In genomic region chr7:12880497-12880896, GRCm38 (mm10) we compare ENCODE assay signal across 8 mouse cellular contexts. TPM values are rescaled to one million over a fixed set of nuclear protein-coding genes. Genes with fewer than 3 reads are reported as not detected.
DNase-seq lines count a peak whose midpoint lies in the region; ATAC-seq and TF ChIP-seq lines count a peak whose summit lies in the region.
"Not testable (repeated sequence)": the region's sequence is repeated elsewhere in the genome, so short reads cannot be mapped to it uniquely, and the experiment has no call there.

No protein-coding gene starts in this region.

- intact Hi-C loops in gastrocnemius, adult 2 months (cut with DNase I), result loop anchor here (5.0 kb wide), 1 partner anchor 43 kb away; no protein-coding TSS in a partner anchor

- not testable (repeated sequence) for H3K4me1 ChIP-seq in ES-E14 (ENCODE audit: control insufficient read depth in 2 of 2, insufficient read depth in 2 of 2, low read length in 2 of 2, poor library complexity in 1 of 2); midbrain, embryonic 11.5 days (ENCODE audit: control insufficient read depth, insufficient read depth, low read length); olfactory bulb, adult 2 months (ENCODE audit: control insufficient read depth, insufficient read depth, low read length)
- peaks cover 12% of the 10 kb centered on the region for H3K4me1 ChIP-seq in embryonic facial prominence, embryonic 13.5 days
- peaks cover 23% of the 10 kb centered on the region for H3K4me1 ChIP-seq in hindbrain, embryonic 13.5 days (replicated peaks)
- H3K4me1 ChIP-seq in kidney, embryonic 16.5 days (ENCODE audit: insufficient read depth, low read length), result peaks cover 11% of the 10 kb centered on the region
- peaks cover 20% of the 10 kb centered on the region for H3K4me1 ChIP-seq in liver, embryonic 13.5 days (replicated peaks)

- not testable (repeated sequence) for TF ChIP-seq POLR2A in olfactory bulb, adult 2 months (IDR thresholded peaks at IDR 0.05; ENCODE audit: insufficient read depth, low read depth, low read length)

- 40% methylated on average over 8 of the region's 8 CpGs for WGBS in embryonic facial prominence, embryonic 13.5 days
- WGBS in hindbrain, embryonic 13.5 days, result 49% methylated on average over 8 of the region's 8 CpGs
- WGBS in kidney, embryonic 16.5 days, result 38% methylated on average over 8 of the region's 8 CpGs
- WGBS in liver, embryonic 13.5 days (ENCODE audit: insufficient replicate concordance), result 39% methylated on average over 8 of the region's 8 CpGs
- 43% methylated on average over 8 of the region's 8 CpGs for WGBS in midbrain, embryonic 11.5 days
- 28% methylated on average over 8 of the region's 8 CpGs for WGBS in olfactory bulb, adult 2 months

- not testable (repeated sequence) for H3K27me3 ChIP-seq in embryonic facial prominence, embryonic 13.5 days; hindbrain, embryonic 13.5 days; kidney, embryonic 16.5 days (ENCODE audit: insufficient read depth, low read length); liver, embryonic 13.5 days; midbrain, embryonic 11.5 days (ENCODE audit: control insufficient read depth, insufficient read depth, low read length)

- not testable (repeated sequence) for ATAC-seq in embryonic facial prominence, embryonic 13.5 days (ENCODE audit: insufficient number of reproducible peaks, insufficient read depth, low FRiP score, low TSS enrichment, low read depth); liver, embryonic 13.5 days (ENCODE audit: low read depth)
- peak; percentile 44 for ATAC-seq in hindbrain, embryonic 13.5 days (ENCODE audit: low FRiP score)
- peak; percentile 4; the same call in 1 of the 2 replicates for ATAC-seq in kidney, embryonic 16.5 days (ENCODE audit: low FRiP score, low TSS enrichment)
- ATAC-seq in midbrain, embryonic 11.5 days (ENCODE audit: low FRiP score), result peak; percentile 36

- not testable (repeated sequence) for H3K27ac ChIP-seq in ES-E14 (ENCODE audit: insufficient read depth, low read depth, low read length, poor library complexity, severe bottlenecking); embryonic facial prominence, embryonic 13.5 days; kidney, embryonic 16.5 days (ENCODE audit: low read length); liver, embryonic 13.5 days; midbrain, embryonic 11.5 days (ENCODE audit: low read depth, low read length)
- H3K27ac ChIP-seq in gastrocnemius, adult 2 months, result peak overlapping the region; percentile 86
- H3K27ac ChIP-seq in hindbrain, embryonic 13.5 days, result peak overlapping the region; percentile 49; the same call in 1 of the 2 replicates
- peak overlapping the region; percentile 52; the same call in 1 of the 2 replicates for H3K27ac ChIP-seq in olfactory bulb, adult 2 months (ENCODE audit: insufficient read depth, low read depth, low read length)

- H3K4me3 ChIP-seq in ES-E14 (ENCODE audit: insufficient read depth in 1 of 2, low read depth in 1 of 2, low read length in 2 of 2, poor library complexity in 1 of 2, severe bottlenecking in 1 of 2), result peak overlapping the region; percentile 55 to 92
- H3K4me3 ChIP-seq in embryonic facial prominence, embryonic 13.5 days, result peak overlapping the region; percentile 82
- peak overlapping the region; percentile 96 for H3K4me3 ChIP-seq in gastrocnemius, adult 2 months
- H3K4me3 ChIP-seq in hindbrain, embryonic 13.5 days, result peak overlapping the region; percentile 77
- H3K4me3 ChIP-seq in kidney, embryonic 16.5 days (ENCODE audit: low read length), result peak overlapping the region; percentile 77
- H3K4me3 ChIP-seq in liver, embryonic 13.5 days (replicated peaks), result peak overlapping the region; percentile 75
- H3K4me3 ChIP-seq in midbrain, embryonic 11.5 days (ENCODE audit: low read depth, low read length), result peak overlapping the region; percentile 79
- H3K4me3 ChIP-seq in olfactory bulb, adult 2 months (ENCODE audit: insufficient read depth, low read depth, low read length), result peak overlapping the region; percentile 85

- not testable (repeated sequence) for H3K9me3 ChIP-seq in ES-E14 (ENCODE audit: control insufficient read depth, insufficient read depth, low read depth, low read length); embryonic facial prominence, embryonic 13.5 days; hindbrain, embryonic 13.5 days; kidney, embryonic 16.5 days (ENCODE audit: low read length); liver, embryonic 13.5 days (replicated peaks); midbrain, embryonic 11.5 days (ENCODE audit: control insufficient read depth, low read length)

- H3K36me3 ChIP-seq in ES-E14 (ENCODE audit: control insufficient read depth, insufficient read depth, low read length, poor library complexity, severe bottlenecking); liver, embryonic 13.5 days; midbrain, embryonic 11.5 days (ENCODE audit: control insufficient read depth, insufficient read depth, low read length): not testable (repeated sequence)
- peaks cover 13% of the 10 kb centered on the region for H3K36me3 ChIP-seq in embryonic facial prominence, embryonic 13.5 days
- peaks cover 12% of the 10 kb centered on the region for H3K36me3 ChIP-seq in hindbrain, embryonic 13.5 days
- peaks cover 12% of the 10 kb centered on the region for H3K36me3 ChIP-seq in kidney, embryonic 16.5 days (ENCODE audit: insufficient read depth, low read length)

- in situ Hi-C loops in ES-E14 (cut with MboI; ENCODE audit: low sequenced_read_pairs in 2 of 2, unreplicated experiment in 2 of 2), result not testable (repeated sequence)

- peak overlapping the region; percentile 85 for H3K4me2 ChIP-seq in embryonic facial prominence, embryonic 13.5 days
- peak overlapping the region; percentile 83 for H3K4me2 ChIP-seq in hindbrain, embryonic 13.5 days
- peak overlapping the region; percentile 78 for H3K4me2 ChIP-seq in kidney, embryonic 16.5 days (replicated peaks; ENCODE audit: low read depth, low read length)
- peak overlapping the region; percentile 88 for H3K4me2 ChIP-seq in liver, embryonic 13.5 days
- peak overlapping the region; percentile 63 for H3K4me2 ChIP-seq in midbrain, embryonic 11.5 days

- peak overlapping the region; percentile 58; the same call in 1 of the 2 replicates for H3K9ac ChIP-seq in ES-E14 (ENCODE audit: insufficient read depth, low read depth, low read length, poor library complexity, severe bottlenecking)
- H3K9ac ChIP-seq in embryonic facial prominence, embryonic 13.5 days, result 0 out of 2 replicates have a peak overlapping the region, but pooled peaks have one; percentile 54
- H3K9ac ChIP-seq in hindbrain, embryonic 13.5 days, result peak overlapping the region; percentile 92
- H3K9ac ChIP-seq in kidney, embryonic 16.5 days (replicated peaks; ENCODE audit: low read length), result 0 out of 2 replicates have a peak overlapping the region, but pooled peaks have one; percentile 49
- H3K9ac ChIP-seq in liver, embryonic 13.5 days, result peak overlapping the region; percentile 79; the same call in 1 of the 2 replicates
- H3K9ac ChIP-seq in midbrain, embryonic 11.5 days (ENCODE audit: low read length), result peak overlapping the region; percentile 83

- DNase-seq in ES-E14 (ENCODE audit: low read depth, low spot score); gastrocnemius, adult 2 months; liver, embryonic 13.5 days; midbrain, embryonic 11.5 days (ENCODE audit: low spot score, missing footprints): not testable (repeated sequence)

- not testable (repeated sequence) for TF ChIP-seq CTCF in gastrocnemius, adult 2 months (IDR thresholded peaks at IDR 0.05); olfactory bulb, adult 2 months (IDR thresholded peaks at IDR 0.05; ENCODE audit: insufficient read depth, low read depth, low read length)

RNA-seq across cellular contexts. Expression of gene Zfp128, which starts 0.5 kb away (rescaled TPM):
- total RNA-seq in ES-E14 (2012; rRNA removed), result 1.4 and 1.8 TPM in 2 replicates
- 5.5 and 5.9 TPM in 2 replicates for polyA plus RNA-seq in embryonic facial prominence, embryonic 13.5 days (2015; fragmentation: Nextera tagmentation; extraction: Ambion mirVana)
- total RNA-seq in gastrocnemius, adult 2 months (2021), result 1 to 10 TPM; 2.2 to 2.3 TPM
- 7.0 and 7.3 TPM in 2 replicates for polyA plus RNA-seq in hindbrain, embryonic 13.5 days (2015; fragmentation: Nextera tagmentation; extraction: Ambion mirVana)
- 4.2 and 5.0 TPM in 2 replicates for polyA plus RNA-seq in kidney, embryonic 16.5 days (2015; fragmentation: Nextera tagmentation; extraction: Ambion mirVana)
- polyA plus RNA-seq in liver, embryonic 13.5 days (2015; fragmentation: Nextera tagmentation; extraction: Ambion mirVana), result 0.66 TPM in 2 replicates
- polyA plus RNA-seq in midbrain, embryonic 11.5 days (2014; fragmentation: Nextera tagmentation; extraction: Ambion mirVana), result 5.3 and 6.3 TPM in 2 replicates
- not detected in 2 replicates for polyA plus RNA-seq in olfactory bulb, adult 2 months (2012; ENCODE audit: insufficient read depth, insufficient read length, low replicate concordance, missing spikeins)

RNA-seq across cellular contexts. Expression of gene Zscan22, which starts 17.1 kb away (rescaled TPM):
- 5.1 and 5.7 TPM in 2 replicates for total RNA-seq in ES-E14 (2012; rRNA removed)
- polyA plus RNA-seq in embryonic facial prominence, embryonic 13.5 days (2015; fragmentation: Nextera tagmentation; extraction: Ambion mirVana), result 19.4 and 20.5 TPM in 2 replicates
- 1 to 10 TPM; 3.7 to 4.4 TPM for total RNA-seq in gastrocnemius, adult 2 months (2021)
- polyA plus RNA-seq in hindbrain, embryonic 13.5 days (2015; fragmentation: Nextera tagmentation; extraction: Ambion mirVana), result 10.6 and 10.9 TPM in 2 replicates
- polyA plus RNA-seq in kidney, embryonic 16.5 days (2015; fragmentation: Nextera tagmentation; extraction: Ambion mirVana), result 20.4 and 22.0 TPM in 2 replicates
- 4.6 and 5.5 TPM in 2 replicates for polyA plus RNA-seq in liver, embryonic 13.5 days (2015; fragmentation: Nextera tagmentation; extraction: Ambion mirVana)
- 19.6 and 21.7 TPM in 2 replicates for polyA plus RNA-seq in midbrain, embryonic 11.5 days (2014; fragmentation: Nextera tagmentation; extraction: Ambion mirVana)
- polyA plus RNA-seq in olfactory bulb, adult 2 months (2012; ENCODE audit: insufficient read depth, insufficient read length, low replicate concordance, missing spikeins), result not detected in 2 replicates

RNA-seq across cellular contexts. Expression of gene Rps5, which starts 41.6 kb away (rescaled TPM):
- 3,358 and 4,390 TPM in 2 replicates for total RNA-seq in ES-E14 (2012; rRNA removed)
- polyA plus RNA-seq in embryonic facial prominence, embryonic 13.5 days (2015; fragmentation: Nextera tagmentation; extraction: Ambion mirVana), result 1,116 and 1,158 TPM in 2 replicates
- 100 to 1,000 TPM; 574 to 617 TPM for total RNA-seq in gastrocnemius, adult 2 months (2021)
- polyA plus RNA-seq in hindbrain, embryonic 13.5 days (2015; fragmentation: Nextera tagmentation; extraction: Ambion mirVana), result 661 and 665 TPM in 2 replicates
- 983 and 1,044 TPM in 2 replicates for polyA plus RNA-seq in kidney, embryonic 16.5 days (2015; fragmentation: Nextera tagmentation; extraction: Ambion mirVana)
- polyA plus RNA-seq in liver, embryonic 13.5 days (2015; fragmentation: Nextera tagmentation; extraction: Ambion mirVana), result 724 and 893 TPM in 2 replicates
- 788 and 866 TPM in 2 replicates for polyA plus RNA-seq in midbrain, embryonic 11.5 days (2014; fragmentation: Nextera tagmentation; extraction: Ambion mirVana)
- 651 TPM in 1 of 2 replicates, not detected in the other for polyA plus RNA-seq in olfactory bulb, adult 2 months (2012; ENCODE audit: insufficient read depth, insufficient read length, low replicate concordance, missing spikeins)

RNA-seq across cellular contexts. Expression of gene Zfp110, which starts 45.9 kb away (rescaled TPM):
- total RNA-seq in ES-E14 (2012; rRNA removed), result 53.9 and 65.9 TPM in 2 replicates
- polyA plus RNA-seq in embryonic facial prominence, embryonic 13.5 days (2015; fragmentation: Nextera tagmentation; extraction: Ambion mirVana), result 33.9 and 42.5 TPM in 2 replicates
- 10 to 100 TPM; 11.4 to 13.2 TPM for total RNA-seq in gastrocnemius, adult 2 months (2021)
- polyA plus RNA-seq in hindbrain, embryonic 13.5 days (2015; fragmentation: Nextera tagmentation; extraction: Ambion mirVana), result 28.9 and 33.3 TPM in 2 replicates
- 36.0 and 38.8 TPM in 2 replicates for polyA plus RNA-seq in kidney, embryonic 16.5 days (2015; fragmentation: Nextera tagmentation; extraction: Ambion mirVana)
- polyA plus RNA-seq in liver, embryonic 13.5 days (2015; fragmentation: Nextera tagmentation; extraction: Ambion mirVana), result 11.7 and 14.0 TPM in 2 replicates
- polyA plus RNA-seq in midbrain, embryonic 11.5 days (2014; fragmentation: Nextera tagmentation; extraction: Ambion mirVana), result 28.9 and 32.3 TPM in 2 replicates
- polyA plus RNA-seq in olfactory bulb, adult 2 months (2012; ENCODE audit: insufficient read depth, insufficient read length, low replicate concordance, missing spikeins), result not detected in 2 replicates

RNA-seq across cellular contexts. Expression of gene Rnf225, which starts 46.7 kb away (rescaled TPM):
- 4.4 and 6.9 TPM in 2 replicates for total RNA-seq in ES-E14 (2012; rRNA removed)
- polyA plus RNA-seq in embryonic facial prominence, embryonic 13.5 days (2015; fragmentation: Nextera tagmentation; extraction: Ambion mirVana), result 0.66 and 1.1 TPM in 2 replicates
- total RNA-seq in gastrocnemius, adult 2 months (2021), result under 1 TPM; 0.31 to 0.81 TPM
- polyA plus RNA-seq in hindbrain, embryonic 13.5 days (2015; fragmentation: Nextera tagmentation; extraction: Ambion mirVana), result 0.70 TPM in 2 replicates
- 0.46 and 0.60 TPM in 2 replicates for polyA plus RNA-seq in kidney, embryonic 16.5 days (2015; fragmentation: Nextera tagmentation; extraction: Ambion mirVana)
- polyA plus RNA-seq in liver, embryonic 13.5 days (2015; fragmentation: Nextera tagmentation; extraction: Ambion mirVana), result 0.16 and 0.24 TPM in 2 replicates
- 0.55 and 0.59 TPM in 2 replicates for polyA plus RNA-seq in midbrain, embryonic 11.5 days (2014; fragmentation: Nextera tagmentation; extraction: Ambion mirVana)
- not detected in 2 replicates for polyA plus RNA-seq in olfactory bulb, adult 2 months (2012; ENCODE audit: insufficient read depth, insufficient read length, low replicate concordance, missing spikeins)
